Comparison of ENCODE assay signal across 17 mouse cellular contexts in genomic region chr11:4973871-4974256, GRCm38 (mm10). TPM values are rescaled to one million over a fixed set of nuclear protein-coding genes. Genes with fewer than 3 reads are reported as not detected.
A peak's percentile ranks its signal among the peaks of the same experiment; 100 is the strongest.
DNase-seq lines count a peak whose midpoint lies in the region; ATAC-seq lines count a peak whose summit lies in the region.
"Had no signal": no experiment of that assay in that cellular context is flagged by ENCODE, and none has a peak within 500 bp of the region (broad histone marks: within the 10 kb centered on the region; RNA-seq: fewer than 3 reads in every experiment).

No protein-coding gene starts in this region.

- H3K4me2 ChIP-seq in heart, embryonic 16.5 days (ENCODE audit: low read depth, low read length): no peak overlapping the region
- H3K4me2 ChIP-seq in lung, embryonic 15.5 days: no peak overlapping the region
- H3K4me2 ChIP-seq in liver, embryonic 11.5 days: no peak overlapping the region
- H3K4me2 ChIP-seq: embryonic facial prominence, embryonic 12.5 days; heart, embryonic 11.5 days; limb, embryonic 12.5 days; midbrain, embryonic 12.5 days had no signal

- peak overlapping the region; percentile 44; the same call in 1 of the 2 replicates for H3K27ac ChIP-seq in heart, embryonic 16.5 days (ENCODE audit: low read length)
- peak overlapping the region; percentile 16 for H3K27ac ChIP-seq in lung, embryonic 15.5 days
- H3K27ac ChIP-seq in liver, embryonic 11.5 days (ENCODE audit: low read depth, low read length): peak overlapping the region; percentile 13; the same call in 1 of the 2 replicates
- H3K27ac ChIP-seq: gastrocnemius, adult 2 months; hindbrain, postnatal 0 days; limb, embryonic 12.5 days; midbrain, embryonic 12.5 days had no signal

- no peaks in the 10 kb centered on the region for H3K36me3 ChIP-seq in heart, embryonic 16.5 days (ENCODE audit: control insufficient read depth, insufficient read depth)
- H3K36me3 ChIP-seq in lung, embryonic 15.5 days: no peaks in the 10 kb centered on the region
- no peaks in the 10 kb centered on the region for H3K36me3 ChIP-seq in liver, embryonic 11.5 days (ENCODE audit: control insufficient read depth, insufficient read depth, low read length)
- H3K36me3 ChIP-seq: embryonic facial prominence, embryonic 12.5 days; limb, embryonic 12.5 days; midbrain, embryonic 12.5 days had no signal

- 78% methylated on average over 2 of the region's 2 CpGs for WGBS in heart, embryonic 16.5 days
- WGBS in lung, embryonic 15.5 days: 88% methylated on average over 2 of the region's 2 CpGs
- 65% methylated on average over 2 of the region's 2 CpGs for WGBS in liver, embryonic 11.5 days

- no peak for DNase-seq in heart, adult 8-10 months (ENCODE audit: low spot score)
- no peak for DNase-seq in lung, postnatal 36 days
- no peak for DNase-seq in liver, embryonic 11.5 days (ENCODE audit: low spot score)
- no peak for DNase-seq in layer of hippocampus, adult 8-10 months (ENCODE audit: low spot score in 2 of 2)
- DNase-seq: adrenal gland, adult 8-10 months had no signal

- H3K4me3 ChIP-seq in heart, embryonic 16.5 days (ENCODE audit: low read length): no peak overlapping the region
- H3K4me3 ChIP-seq in lung, embryonic 15.5 days: no peak overlapping the region
- H3K4me3 ChIP-seq in liver, embryonic 11.5 days (ENCODE audit: low read depth, low read length): no peak overlapping the region
- H3K4me3 ChIP-seq: embryonic facial prominence, embryonic 12.5 days; gastrocnemius, adult 2 months; limb, embryonic 12.5 days; midbrain, embryonic 12.5 days had no signal

- H3K9ac ChIP-seq in heart, embryonic 16.5 days (ENCODE audit: low read length): no peak overlapping the region
- H3K9ac ChIP-seq in lung, embryonic 15.5 days: no peak overlapping the region
- H3K9ac ChIP-seq in liver, embryonic 11.5 days (ENCODE audit: low read depth, low read length): no peak overlapping the region
- H3K9ac ChIP-seq: embryonic facial prominence, embryonic 12.5 days; limb, embryonic 12.5 days; midbrain, embryonic 12.5 days had no signal

- no peaks in the 10 kb centered on the region for H3K9me3 ChIP-seq in heart, embryonic 16.5 days (replicated peaks; ENCODE audit: control insufficient read depth, low read length)
- no peaks in the 10 kb centered on the region for H3K9me3 ChIP-seq in lung, embryonic 15.5 days
- no peaks in the 10 kb centered on the region for H3K9me3 ChIP-seq in liver, embryonic 11.5 days (ENCODE audit: control insufficient read depth, low read length)
- H3K9me3 ChIP-seq: embryonic facial prominence, embryonic 12.5 days; limb, embryonic 12.5 days; midbrain, embryonic 12.5 days had no signal

- no peaks in the 10 kb centered on the region for H3K4me1 ChIP-seq in heart, embryonic 16.5 days (ENCODE audit: control insufficient read depth, insufficient read depth, low read length)
- H3K4me1 ChIP-seq in lung, embryonic 15.5 days: no peaks in the 10 kb centered on the region
- peaks cover 14% of the 10 kb centered on the region for H3K4me1 ChIP-seq in liver, embryonic 11.5 days (replicated peaks; ENCODE audit: control insufficient read depth, insufficient read depth, low read length)
- H3K4me1 ChIP-seq: embryonic facial prominence, embryonic 12.5 days; limb, embryonic 12.5 days; midbrain, embryonic 12.5 days had no signal

- ATAC-seq in heart, embryonic 16.5 days (replicated peaks; ENCODE audit: extremely low read depth, insufficient read depth, low FRiP score): no peak
- ATAC-seq in lung, embryonic 15.5 days (ENCODE audit: borderline replicate concordance, extremely low read depth, low FRiP score, low TSS enrichment): no peak
- no peak for ATAC-seq in liver, embryonic 11.5 days (replicated peaks; ENCODE audit: low FRiP score)
- ATAC-seq in megakaryocyte progenitor cell, adult 5-6 weeks (replicated peaks; ENCODE audit: poor library complexity): peak; percentile 13
- ATAC-seq in megakaryocyte, adult 5-6 weeks (ENCODE audit: poor library complexity, severe bottlenecking): no peak
- ATAC-seq: forebrain, embryonic 14.5 days; intestine, embryonic 16.5 days had no signal

- H3K27me3 ChIP-seq in heart, embryonic 16.5 days (ENCODE audit: control insufficient read depth, insufficient read depth, low read length): no peaks in the 10 kb centered on the region
- H3K27me3 ChIP-seq in lung, embryonic 15.5 days: no peaks in the 10 kb centered on the region
- H3K27me3 ChIP-seq in liver, embryonic 11.5 days (replicated peaks; ENCODE audit: control insufficient read depth, insufficient read depth, low read length): no peaks in the 10 kb centered on the region

RNA-seq across cellular contexts. Expression of gene Ap1b1, which starts 12.8 kb away (rescaled TPM):
- 44.4 and 45.1 TPM in 2 replicates for polyA plus RNA-seq in heart, embryonic 16.5 days (2015; fragmentation: Nextera tagmentation; extraction: Ambion mirVana)
- total RNA-seq in heart, adult 8-10 months (2022): 10 to 100 TPM; 44.3 to 62.4 (median 54.2) TPM
- 44.0 and 50.5 TPM in 2 replicates for polyA plus RNA-seq in lung, embryonic 15.5 days (2015; fragmentation: Nextera tagmentation; extraction: Ambion mirVana)
- polyA plus RNA-seq in liver, embryonic 11.5 days (2014; fragmentation: Nextera tagmentation; extraction: Ambion mirVana): 126 and 139 TPM in 2 replicates
- 29.3 and 36.5 TPM in 2 replicates for total RNA-seq in megakaryocyte progenitor cell, adult 5-6 weeks (2015)
- 39.2 and 41.6 TPM in 2 replicates for total RNA-seq in megakaryocyte progenitor cell, adult 5-6 weeks (2017)
- total RNA-seq in layer of hippocampus, adult 8-10 months (2022): 100 to 1,000 TPM; 144 to 152 (median 150) TPM
- total RNA-seq in megakaryocyte, adult 5-6 weeks (2015): 38.8 and 39.4 TPM in 2 replicates
- 37.0 and 38.3 TPM in 2 replicates for total RNA-seq in megakaryocyte, adult 5-6 weeks (2017)

RNA-seq across cellular contexts. Expression of gene Nefh, which starts 26.0 kb away (rescaled TPM):
- 0.42 and 0.60 TPM in 2 replicates for polyA plus RNA-seq in heart, embryonic 16.5 days (2015; fragmentation: Nextera tagmentation; extraction: Ambion mirVana)
- total RNA-seq in heart, adult 8-10 months (2022): not detected
- 0.26 TPM in 2 replicates for polyA plus RNA-seq in lung, embryonic 15.5 days (2015; fragmentation: Nextera tagmentation; extraction: Ambion mirVana)
- polyA plus RNA-seq in liver, embryonic 11.5 days (2014; fragmentation: Nextera tagmentation; extraction: Ambion mirVana): 0.90 and 1.1 TPM in 2 replicates
- total RNA-seq in megakaryocyte progenitor cell, adult 5-6 weeks (2015): 4.6 and 8.0 TPM in 2 replicates
- 3.5 and 6.0 TPM in 2 replicates for total RNA-seq in megakaryocyte progenitor cell, adult 5-6 weeks (2017)
- total RNA-seq in layer of hippocampus, adult 8-10 months (2022): 10 to 100 TPM; 42.3 to 45.7 (median 45.6) TPM
- total RNA-seq in megakaryocyte, adult 5-6 weeks (2015): 0.21 and 0.33 TPM in 2 replicates
- 0.22 and 0.28 TPM in 2 replicates for total RNA-seq in megakaryocyte, adult 5-6 weeks (2017)
- total RNA-seq: gastrocnemius, adult 2 months had no signal

Comparison
In these comparisons a context has a peak if more than half of its experiments do, and no peak if none do; other contexts are left out.
1. RNA of gene Nefh, which starts 26.0 kb away (total RNA-seq): 42.3 to 45.7 TPM in layer of hippocampus, adult 8-10 months; 3.5 to 8.0 TPM in megakaryocyte progenitor cell, adult 5-6 weeks, 0.21 to 0.33 TPM in megakaryocyte, adult 5-6 weeks and not detected in heart, adult 8-10 months; every median in the first group is over 4 times any median in the second.
2. Peak in every context shown above with its lines, with median percentiles within 50 percentile points of each other: H3K27ac ChIP-seq.